Comparison of ENCODE assay signal across 8 mouse cellular contexts in genomic region chr2:157006511-157007233, GRCm38 (mm10). TPM values are rescaled to one million over a fixed set of nuclear protein-coding genes. Genes with fewer than 3 reads are reported as not detected.
A peak's percentile ranks its signal among the peaks of the same experiment; 100 is the strongest.
DNase-seq lines count a peak whose midpoint lies in the region; ATAC-seq and TF ChIP-seq lines count a peak whose summit lies in the region.

Gene Dsn1 (minus strand): TSS chr2:157007154.

- peak; percentile 42; the same call in 1 of the 2 replicates for TF ChIP-seq POLR2A in thymus, adult 2 months (IDR thresholded peaks at IDR 0.05; ENCODE audit: control insufficient read depth, extremely low read depth, insufficient read depth, low read length, poor library complexity)

- no peaks in the 10 kb centered on the region for H3K9me3 ChIP-seq in hindbrain, embryonic 10.5 days
- no peaks in the 10 kb centered on the region for H3K9me3 ChIP-seq in lung, embryonic 16.5 days (ENCODE audit: control insufficient read depth, low read length)

- peak within 1 kb of the TSS; percentile 92 for H3K27ac ChIP-seq in hindbrain, embryonic 10.5 days
- H3K27ac ChIP-seq in lung, embryonic 16.5 days (ENCODE audit: low read length): peak within 1 kb of the TSS; percentile 80
- H3K27ac ChIP-seq in thymus, adult 2 months (ENCODE audit: control insufficient read depth, insufficient read depth, low read length): no peak within 1 kb of the TSS; the same call in 1 of the 2 replicates

- no peaks in the 10 kb centered on the region for H3K27me3 ChIP-seq in hindbrain, embryonic 10.5 days (ENCODE audit: insufficient read depth, poor library complexity, severe bottlenecking)
- H3K27me3 ChIP-seq in lung, embryonic 16.5 days (ENCODE audit: control insufficient read depth, insufficient read depth, low read depth, low read length): no peaks in the 10 kb centered on the region
- H3K27me3 ChIP-seq in thymus, adult 2 months (ENCODE audit: control insufficient read depth, insufficient read depth, low read length): no peaks in the 10 kb centered on the region

- peak; percentile 91 for DNase-seq in MN1 (ENCODE audit: low spot score)
- DNase-seq in cerebellum, adult 9-10 months: peak; percentile 86
- peak; percentile 89 for DNase-seq in hindbrain, embryonic 10.5 days (ENCODE audit: low spot score)
- DNase-seq in layer of hippocampus, adult 9-11 months: peak; percentile 71
- DNase-seq in ovary, adult 18-20 months (ENCODE audit: low spot score): peak; percentile 78
- peak; percentile 87 for DNase-seq in thymus, adult 2 months

- peak; percentile 79 for ATAC-seq in frontal cortex, adult (ENCODE audit: low TSS enrichment)
- peak; percentile 83 for ATAC-seq in lung, embryonic 16.5 days (ENCODE audit: low read depth)

- TF ChIP-seq CTCF in thymus, adult 2 months (IDR thresholded peaks at IDR 0.05; ENCODE audit: borderline replicate concordance, control insufficient read depth, extremely low read depth, insufficient read depth, low read length, poor library complexity): no peak

- peak within 1 kb of the TSS; percentile 83 for H3K9ac ChIP-seq in lung, embryonic 16.5 days (ENCODE audit: low read length)

- peak within 1 kb of the TSS; percentile 68 for H3K4me2 ChIP-seq in lung, embryonic 16.5 days (ENCODE audit: low read depth, low read length)

- peak within 1 kb of the TSS; percentile 87 for H3K4me3 ChIP-seq in hindbrain, embryonic 10.5 days
- H3K4me3 ChIP-seq in lung, embryonic 16.5 days (ENCODE audit: low read length): peak within 1 kb of the TSS; percentile 76
- H3K4me3 ChIP-seq in thymus, adult 2 months (ENCODE audit: control insufficient read depth, insufficient read depth, low read length): peak within 1 kb of the TSS; percentile 82

- peaks cover 33% of the 10 kb centered on the region for H3K36me3 ChIP-seq in hindbrain, embryonic 10.5 days
- H3K36me3 ChIP-seq in lung, embryonic 16.5 days (ENCODE audit: control insufficient read depth, insufficient read depth, low read length): peaks cover 11% of the 10 kb centered on the region
- H3K36me3 ChIP-seq in thymus, adult 2 months (ENCODE audit: control insufficient read depth, insufficient read depth, low read length): peaks cover 5% of the 10 kb centered on the region

- WGBS in hindbrain, embryonic 10.5 days: under 1% methylated on average over 56 of the region's 56 CpGs
- WGBS in lung, embryonic 16.5 days: under 1% methylated on average over 56 of the region's 56 CpGs
- under 1% methylated on average over 56 of the region's 56 CpGs for WGBS in thymus, adult 2 months

- H3K4me1 ChIP-seq in hindbrain, embryonic 10.5 days (replicated peaks): peaks cover 36% of the 10 kb centered on the region
- peaks cover 13% of the 10 kb centered on the region for H3K4me1 ChIP-seq in lung, embryonic 16.5 days (replicated peaks; ENCODE audit: control insufficient read depth, insufficient read depth, low read length)
- H3K4me1 ChIP-seq in thymus, adult 2 months (replicated peaks; ENCODE audit: control insufficient read depth, insufficient read depth, low read length): peaks cover 21% of the 10 kb centered on the region

RNA-seq across cellular contexts. Expression of gene Dsn1, which starts in this region (rescaled TPM):
- 44.1 and 51.2 TPM in 2 replicates for polyA plus RNA-seq in hindbrain, embryonic 10.5 days (2016; fragmentation: Nextera tagmentation; extraction: Ambion mirVana)
- 38.8 and 40.0 TPM in 2 replicates for polyA plus RNA-seq in lung, embryonic 16.5 days (2015; fragmentation: Nextera tagmentation; extraction: Ambion mirVana)
- 11.9 and 12.3 TPM in 2 replicates for polyA plus RNA-seq in thymus, adult 2 months (2012; rRNA removed)
